Mouse (Mus musculus): ENCODE measurements around the gene Serpini1. TPM values are rescaled to one million over a fixed set of nuclear protein-coding genes. Genes with fewer than 3 reads are reported as not detected.

Gene Serpini1
- polyA plus RNA-seq (2015; fragmentation: Nextera tagmentation; extraction: Ambion mirVana) = 133 and 145 TPM in 2 replicates

DNA sequence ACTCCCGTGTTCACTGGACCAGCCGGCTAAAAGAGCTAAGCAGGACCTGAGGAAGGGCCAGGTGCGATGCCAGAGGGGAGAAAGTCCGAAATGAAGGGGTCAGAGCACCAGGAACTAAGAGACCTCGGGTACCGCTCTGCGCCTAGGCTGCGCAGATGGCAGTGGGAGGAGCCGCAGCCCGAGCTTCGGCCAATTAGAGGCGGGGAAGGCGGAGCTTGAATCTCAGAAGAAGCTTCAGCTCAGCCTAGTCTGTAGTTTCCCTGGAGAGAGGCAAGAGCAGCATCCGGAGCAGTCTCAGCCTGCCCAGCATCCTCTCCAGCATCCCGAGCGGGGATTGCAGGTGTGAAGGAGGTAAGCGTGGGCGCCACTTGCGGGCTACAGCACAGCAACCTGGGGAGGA lies at the start of gene Serpini1:
Gene Serpini1, plus strand, starts transcription at position 256 of the 400 bp plus-strand sequence.
- peak; percentile 96 for ATAC-seq (ENCODE audit: low read depth)
- Histone ChIP-seq H3K4me1 (replicated peaks) (peaks cover 19% of the 10 kb centered on the region), H3K27me3 (no peaks in the 10 kb centered on the region), H3K9ac (peak within 1 kb of the TSS; percentile 92), H3K27ac (replicated peaks) (peak within 1 kb of the TSS; percentile 86), H3K36me3 (no peaks in the 10 kb centered on the region), H3K9me3 (no peaks in the 10 kb centered on the region), H3K4me3 (peak within 1 kb of the TSS; percentile 97), H3K4me2 (peak within 1 kb of the TSS; percentile 83)
- WGBS = under 1% methylated on average over 19 of the region's 19 CpGs

DNA sequence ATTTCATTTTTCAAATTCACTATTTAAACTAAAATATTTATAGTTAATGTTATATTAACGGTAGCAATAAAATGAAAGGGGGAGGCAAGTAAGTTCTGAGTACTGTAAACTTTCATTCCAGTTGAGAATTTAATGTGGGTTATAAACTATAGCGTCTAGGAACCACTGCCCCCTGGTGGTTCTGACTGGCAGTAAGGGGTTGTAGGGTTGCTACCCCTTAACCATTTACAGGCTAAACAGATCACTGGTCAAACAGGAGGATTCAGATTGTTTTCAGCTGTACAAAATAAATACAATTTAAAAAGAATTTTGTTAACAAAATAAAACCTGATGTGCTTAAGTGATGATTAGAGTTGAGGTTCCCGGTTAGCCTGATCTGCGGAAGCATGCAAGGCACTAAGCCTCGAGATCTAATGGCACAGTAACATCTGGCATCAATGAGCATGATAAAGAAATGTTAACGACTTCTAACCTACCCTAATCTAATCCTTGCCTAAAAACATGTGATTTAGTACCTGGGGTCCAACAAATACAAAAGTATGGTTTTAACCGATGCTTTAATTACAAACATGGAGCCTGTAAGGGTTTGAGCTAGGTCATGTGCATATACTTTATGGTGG lies 39.6 kb upstream of the Serpini1 start:
- Histone ChIP-seq H3K27me3 (no peaks in the 10 kb centered on the region), H3K4me2 (no peak overlapping the region), H3K4me1 (replicated peaks) (peaks cover 6% of the 10 kb centered on the region), H3K36me3 (peaks cover 29% of the 10 kb centered on the region), H3K27ac (replicated peaks) (no peak overlapping the region), H3K9ac (no peak overlapping the region), H3K4me3 (no peak overlapping the region), H3K9me3 (no peaks in the 10 kb centered on the region)
- ATAC-seq (ENCODE audit: low read depth) = no peak
- WGBS = 78% methylated on average over 7 of the region's 7 CpGs

DNA sequence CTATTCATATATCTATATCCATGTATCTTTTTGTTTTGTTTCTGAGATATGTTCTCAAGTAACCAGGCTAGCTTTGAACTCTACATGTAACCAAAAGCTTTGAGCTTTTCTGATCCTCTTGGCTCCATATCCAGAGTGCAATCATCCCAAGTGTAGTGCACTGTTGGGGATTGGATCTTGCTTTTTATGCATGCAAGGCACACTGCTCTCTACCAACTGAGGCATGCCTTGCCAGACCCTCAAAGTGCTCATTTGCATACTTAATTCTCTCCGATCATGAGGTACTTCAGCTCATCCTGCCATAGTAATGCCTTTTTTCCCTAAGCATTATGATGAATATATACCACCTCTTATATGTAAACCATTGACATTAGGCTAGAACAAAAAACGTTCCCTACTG lies 36.0 kb upstream of the Serpini1 start:
- no peak for ATAC-seq (ENCODE audit: low read depth)
- H3K9ac ChIP-seq = no peak overlapping the region
- H3K27me3 ChIP-seq = no peaks in the 10 kb centered on the region
- H3K27ac ChIP-seq (replicated peaks) = no peak overlapping the region
- H3K36me3 ChIP-seq = peaks cover 28% of the 10 kb centered on the region
- 71% methylated on average over 2 of the region's 2 CpGs for WGBS
- H3K4me3 ChIP-seq = no peak overlapping the region
- peaks cover 6% of the 10 kb centered on the region for H3K4me1 ChIP-seq (replicated peaks)
- no peak overlapping the region for H3K4me2 ChIP-seq
- H3K9me3 ChIP-seq = no peaks in the 10 kb centered on the region

DNA sequence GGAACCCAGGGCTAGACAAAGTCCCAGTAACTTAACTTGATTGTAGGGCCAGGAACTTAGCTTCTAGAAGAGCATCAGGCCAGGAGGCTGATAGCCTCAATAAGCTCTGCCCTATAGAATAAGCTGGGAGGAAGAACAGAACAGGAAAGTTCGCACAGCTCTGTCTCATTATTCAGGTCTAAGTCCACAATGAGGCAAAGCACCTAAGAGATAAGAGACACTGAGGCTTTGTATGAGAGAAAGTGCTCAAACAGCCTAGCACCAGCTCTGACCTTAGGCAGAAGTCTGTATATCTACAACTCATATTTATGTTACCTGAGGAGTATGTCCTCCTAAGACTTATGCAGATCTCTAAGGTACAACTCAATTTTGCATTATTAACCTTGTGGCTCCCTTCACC lies 34.8 kb upstream of the Serpini1 start:
- Histone ChIP-seq H3K4me3 (no peak overlapping the region), H3K27ac (replicated peaks) (no peak overlapping the region), H3K4me2 (no peak overlapping the region), H3K9me3 (no peaks in the 10 kb centered on the region), H3K36me3 (peaks cover 39% of the 10 kb centered on the region), H3K4me1 (replicated peaks) (peaks cover 6% of the 10 kb centered on the region), H3K27me3 (no peaks in the 10 kb centered on the region), H3K9ac (no peak overlapping the region)
- WGBS = 91% methylated on average over 1 of the region's 1 CpGs
- no peak for ATAC-seq (ENCODE audit: low read depth)

DNA sequence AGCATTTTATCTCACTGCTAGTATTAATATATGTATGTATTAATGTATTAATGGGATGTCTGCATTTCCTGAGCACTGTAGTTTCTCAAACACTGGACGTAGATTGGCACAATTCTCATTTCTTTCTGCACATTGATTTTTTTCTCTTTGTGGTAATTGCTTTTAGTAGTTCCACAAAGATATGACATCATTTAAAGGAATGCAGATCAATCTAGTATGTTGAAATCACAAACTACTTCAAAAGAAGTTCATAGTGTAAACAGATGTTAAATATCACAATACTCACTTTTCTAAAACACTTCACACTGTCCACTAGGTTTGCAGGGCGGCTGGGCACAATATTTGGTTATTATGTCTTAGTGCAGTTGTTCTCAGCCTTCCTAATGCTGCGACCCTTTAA lies 26.3 kb upstream of the Serpini1 start:
- Histone ChIP-seq H3K36me3 (peaks cover 21% of the 10 kb centered on the region), H3K9ac (no peak overlapping the region), H3K4me1 (replicated peaks) (no peaks in the 10 kb centered on the region), H3K9me3 (no peaks in the 10 kb centered on the region), H3K27me3 (no peaks in the 10 kb centered on the region), H3K4me2 (no peak overlapping the region), H3K27ac (replicated peaks) (no peak overlapping the region), H3K4me3 (no peak overlapping the region)
- WGBS = 98% methylated on average over 3 of the region's 3 CpGs
- ATAC-seq (ENCODE audit: low read depth) = no peak

DNA sequence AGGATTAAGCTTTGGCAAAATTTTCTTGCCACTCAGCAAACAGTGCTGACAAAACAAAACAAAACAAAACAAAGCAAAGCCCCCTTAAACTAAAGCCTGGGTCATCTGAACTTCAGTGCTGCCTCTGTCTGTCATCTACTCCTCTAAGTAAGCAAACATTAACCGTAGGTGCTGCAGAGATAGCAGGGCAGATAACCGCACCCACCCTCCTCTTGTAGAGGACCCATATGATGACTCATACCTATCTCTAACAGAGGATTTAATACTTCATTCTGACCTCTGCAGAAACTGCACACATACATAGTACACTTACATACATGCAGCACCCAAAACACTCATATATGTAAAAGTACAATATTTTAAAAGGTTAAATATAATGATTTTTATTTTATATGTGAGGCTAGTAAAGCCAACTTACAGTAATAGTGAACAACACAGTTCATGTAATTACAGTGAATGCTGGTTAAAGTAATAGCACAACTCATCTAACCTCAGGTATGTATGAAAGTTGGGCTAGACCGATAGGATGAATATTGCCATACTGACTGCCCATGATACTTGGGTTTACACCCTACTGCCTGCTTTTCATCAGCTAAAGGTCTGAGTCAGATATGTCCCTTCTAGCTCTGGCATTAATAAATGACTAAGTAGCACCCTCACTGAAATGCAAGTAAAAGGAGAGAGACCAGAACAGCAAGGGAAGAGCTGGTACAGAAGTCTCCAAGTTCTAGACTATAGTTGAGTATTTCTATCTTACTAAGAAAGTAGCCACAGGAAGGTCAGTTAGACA lies 23.1 kb upstream of the Serpini1 start:
- Histone ChIP-seq H3K9ac (no peak overlapping the region), H3K4me1 (replicated peaks) (no peaks in the 10 kb centered on the region), H3K4me2 (no peak overlapping the region), H3K27ac (replicated peaks) (no peak overlapping the region), H3K9me3 (no peaks in the 10 kb centered on the region), H3K27me3 (no peaks in the 10 kb centered on the region), H3K36me3 (peaks cover 14% of the 10 kb centered on the region), H3K4me3 (no peak overlapping the region)
- no peak for ATAC-seq (ENCODE audit: low read depth)
- WGBS = 91% methylated on average over 3 of the region's 3 CpGs

DNA sequence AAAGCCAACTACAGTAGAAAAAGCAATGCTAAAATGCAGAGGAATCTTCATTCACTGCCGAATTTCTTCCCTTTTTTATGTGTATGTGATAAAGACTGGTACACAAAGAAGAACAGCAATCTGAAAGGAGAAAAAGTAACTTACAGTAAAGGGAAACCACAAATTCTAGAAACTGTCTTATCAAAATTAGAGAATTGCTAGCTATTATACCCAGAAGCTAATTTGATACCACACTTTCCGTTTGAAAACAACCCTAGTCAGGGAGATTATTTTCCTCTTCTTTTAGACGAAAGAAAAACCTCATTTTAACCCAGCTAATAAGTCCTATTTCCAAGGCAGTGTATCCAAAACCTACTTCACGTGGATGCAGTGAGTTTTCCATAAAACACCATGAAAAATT lies 16.1 kb upstream of the Serpini1 start:
- ATAC-seq (ENCODE audit: low read depth) = no peak
- no peaks in the 10 kb centered on the region for H3K27me3 ChIP-seq
- no peak overlapping the region for H3K4me3 ChIP-seq
- no peak overlapping the region for H3K27ac ChIP-seq (replicated peaks)
- H3K4me2 ChIP-seq = no peak overlapping the region
- 91% methylated on average over 4 of the region's 4 CpGs for WGBS
- H3K36me3 ChIP-seq = peaks cover 19% of the 10 kb centered on the region
- no peaks in the 10 kb centered on the region for H3K4me1 ChIP-seq (replicated peaks)
- H3K9me3 ChIP-seq = no peaks in the 10 kb centered on the region
- H3K9ac ChIP-seq = no peak overlapping the region

DNA sequence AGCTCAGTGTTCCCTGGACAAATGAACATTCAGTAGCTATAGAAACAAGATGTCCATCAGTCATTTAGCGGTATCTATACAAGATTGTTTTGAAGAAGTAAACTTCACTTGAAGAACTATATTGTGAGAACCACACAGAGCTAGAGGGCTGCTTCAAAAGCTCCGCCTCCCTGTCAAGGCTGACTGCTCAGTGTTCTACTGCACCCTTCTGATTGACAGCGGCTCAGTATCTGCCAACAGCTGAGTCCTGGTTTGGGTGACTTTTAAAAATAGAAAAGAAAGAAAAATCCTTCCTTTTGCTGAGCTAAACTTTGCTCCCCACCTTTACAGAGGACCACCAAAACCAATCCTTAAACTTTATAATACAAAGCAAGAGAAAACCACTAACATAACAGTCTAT lies 14.5 kb upstream of the Serpini1 start:
- ATAC-seq (ENCODE audit: low read depth) = no peak

DNA sequence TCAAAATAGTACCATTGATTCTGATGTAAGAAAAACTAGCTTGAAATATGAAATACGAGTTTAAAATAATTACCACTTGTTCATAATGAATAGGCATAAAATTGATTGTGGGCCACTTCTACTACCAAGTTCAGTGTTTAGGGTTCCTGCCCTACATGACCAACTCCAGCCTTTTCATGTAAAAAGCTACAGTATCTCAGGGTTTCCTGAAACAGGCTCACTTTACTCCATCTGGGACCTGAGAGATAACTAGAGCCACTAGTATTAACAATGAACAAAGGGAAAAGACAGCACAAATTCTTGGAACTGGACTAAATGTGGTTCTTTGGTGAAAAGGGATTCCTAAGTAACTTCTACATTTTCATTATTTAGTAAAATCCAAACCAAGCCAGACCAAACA lies 13.1 kb upstream of the Serpini1 start:
- Histone ChIP-seq H3K4me2 (no peak overlapping the region), H3K9me3 (no peaks in the 10 kb centered on the region), H3K4me1 (replicated peaks) (no peaks in the 10 kb centered on the region), H3K27me3 (no peaks in the 10 kb centered on the region), H3K27ac (replicated peaks) (no peak overlapping the region), H3K9ac (no peak overlapping the region), H3K4me3 (no peak overlapping the region), H3K36me3 (peaks cover 5% of the 10 kb centered on the region)
- 88% methylated on average over 1 of the region's 1 CpGs for WGBS
- no peak for ATAC-seq (ENCODE audit: low read depth)

More for the DNA sequence above, 14.5 kb upstream of the Serpini1 start:
- WGBS = 93% methylated on average over 3 of the region's 3 CpGs
- H3K4me3 ChIP-seq = no peak overlapping the region
- H3K27me3 ChIP-seq = no peaks in the 10 kb centered on the region
- H3K4me1 ChIP-seq (replicated peaks) = no peaks in the 10 kb centered on the region
- no peak overlapping the region for H3K27ac ChIP-seq (replicated peaks)
- H3K36me3 ChIP-seq = peaks cover 12% of the 10 kb centered on the region
- H3K9ac ChIP-seq = no peak overlapping the region
- no peaks in the 10 kb centered on the region for H3K9me3 ChIP-seq
- H3K4me2 ChIP-seq = no peak overlapping the region

DNA sequence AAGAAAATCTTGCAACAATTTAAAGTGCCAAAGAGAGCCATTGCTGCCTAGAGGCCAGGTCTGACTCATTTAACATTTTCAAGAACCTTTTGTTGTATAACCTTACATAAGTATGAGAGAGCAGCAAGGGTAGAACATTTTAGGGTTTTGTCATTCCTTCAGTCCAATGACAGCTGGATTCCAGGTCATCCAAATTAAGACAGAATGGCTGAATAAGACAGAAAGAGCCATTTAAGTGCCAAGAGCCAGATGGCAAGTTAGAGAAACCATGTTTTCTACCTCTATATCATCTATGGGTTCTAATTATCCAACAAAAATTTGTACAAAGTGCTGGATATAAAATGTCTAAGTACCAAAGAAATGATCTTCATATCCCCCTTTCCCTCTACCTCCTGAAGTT lies 6.1 kb upstream of the Serpini1 start:
- Histone ChIP-seq H3K27ac (replicated peaks) (no peak overlapping the region), H3K4me1 (replicated peaks) (peaks cover 15% of the 10 kb centered on the region)
- ATAC-seq (ENCODE audit: low read depth) = no peak

DNA sequence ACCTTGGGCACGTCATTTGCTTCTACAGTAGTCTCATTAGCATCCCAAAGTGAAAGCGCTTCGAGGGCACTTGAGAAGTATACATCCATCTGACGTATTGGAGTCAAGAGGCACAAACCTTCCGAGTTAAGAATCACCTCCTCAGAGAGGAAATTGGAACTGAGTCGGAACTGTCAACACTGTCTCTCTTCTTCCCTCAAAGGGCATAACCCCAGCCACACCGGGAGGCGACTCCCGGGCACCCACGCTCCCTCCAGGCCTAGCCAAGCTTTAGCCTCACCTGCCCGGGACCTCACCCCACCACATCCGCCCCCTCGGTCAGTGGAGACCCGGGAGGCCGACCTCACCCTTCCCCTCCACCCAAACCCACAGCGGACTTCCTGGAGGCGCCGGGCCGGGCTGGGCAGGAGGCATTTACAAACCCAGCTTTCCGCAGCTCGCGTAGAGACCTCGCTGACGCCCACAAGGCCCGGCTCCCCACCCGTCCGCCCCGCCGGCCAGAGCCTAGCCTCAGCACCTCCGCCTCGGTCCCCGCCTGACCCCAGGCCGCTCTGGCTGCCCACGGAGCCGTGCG lies 1.1 kb upstream of the Serpini1 start:
- ATAC-seq (ENCODE audit: low read depth) = peak; percentile 53; the same call in 1 of the 2 replicates
- Histone ChIP-seq H3K36me3 (no peaks in the 10 kb centered on the region), H3K4me1 (replicated peaks) (peaks cover 19% of the 10 kb centered on the region), H3K9me3 (no peaks in the 10 kb centered on the region), H3K27me3 (no peaks in the 10 kb centered on the region), H3K4me2 (peak overlapping the region; percentile 83), H3K9ac (peak overlapping the region; percentile 92), H3K27ac (replicated peaks) (peak overlapping the region; percentile 79), H3K4me3 (peak overlapping the region; percentile 97)
- WGBS = under 1% methylated on average over 36 of the region's 36 CpGs

More for the DNA sequence above, 6.1 kb upstream of the Serpini1 start:
- H3K9ac ChIP-seq = no peak overlapping the region
- no peak overlapping the region for H3K4me2 ChIP-seq
- no peaks in the 10 kb centered on the region for H3K36me3 ChIP-seq
- no peaks in the 10 kb centered on the region for H3K27me3 ChIP-seq
- no peaks in the 10 kb centered on the region for H3K9me3 ChIP-seq
- H3K4me3 ChIP-seq = no peak overlapping the region

DNA sequence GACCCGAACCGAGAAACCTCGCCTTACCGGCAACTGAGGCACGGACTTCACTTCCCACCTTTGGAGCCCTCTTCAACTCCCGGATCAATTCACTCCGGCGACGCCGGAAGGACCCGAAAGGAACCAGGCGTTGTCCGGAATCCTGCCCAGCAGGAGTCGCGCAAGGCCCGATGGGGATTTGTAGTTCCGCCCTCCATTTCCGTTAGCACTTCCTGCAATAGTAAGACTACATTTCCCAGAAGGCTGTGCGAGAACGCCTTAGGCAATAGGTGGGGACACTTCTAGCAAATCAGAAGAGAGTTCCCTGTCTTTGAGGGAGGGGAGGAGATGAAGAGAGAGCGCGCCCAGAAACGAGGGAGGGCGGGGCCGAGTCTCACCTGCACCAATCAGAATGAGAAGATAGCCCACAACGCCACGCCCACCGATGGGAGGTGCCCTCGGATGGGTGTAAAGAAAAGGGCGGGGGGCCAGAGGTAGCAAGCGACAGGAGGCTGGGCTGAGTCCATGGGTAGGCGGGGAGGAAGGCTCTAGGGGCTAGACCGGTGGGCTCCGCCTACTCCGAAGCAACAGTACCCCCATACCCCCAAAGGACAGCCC lies 554 bp upstream of the Serpini1 start, which contains the start of gene Pdcd10:
Gene Pdcd10, minus strand, starts transcription at position 162 of the 597 bp plus-strand sequence.
- Histone ChIP-seq H3K36me3 (no peaks in the 10 kb centered on the region), H3K4me1 (replicated peaks) (peaks cover 19% of the 10 kb centered on the region), H3K27ac (replicated peaks) (peak within 1 kb of the TSS; percentile 86), H3K27me3 (no peaks in the 10 kb centered on the region), H3K9ac (peak within 1 kb of the TSS; percentile 92), H3K4me3 (peak within 1 kb of the TSS; percentile 97), H3K4me2 (peak within 1 kb of the TSS; percentile 83), H3K9me3 (no peaks in the 10 kb centered on the region)
- peak; percentile 97 for ATAC-seq (ENCODE audit: low read depth)
- WGBS = under 1% methylated on average over 35 of the region's 35 CpGs

Data from neural tube, embryonic 13.5 days (tissue).